Mouse (Mus musculus): Measurements from ENCODE around the gene Tspan33.
"Not testable (repeated sequence)": the region's sequence is repeated elsewhere in the genome, so short reads cannot be mapped to it uniquely, and the experiment has no call there.

The Tspan33 gene

DNA sequence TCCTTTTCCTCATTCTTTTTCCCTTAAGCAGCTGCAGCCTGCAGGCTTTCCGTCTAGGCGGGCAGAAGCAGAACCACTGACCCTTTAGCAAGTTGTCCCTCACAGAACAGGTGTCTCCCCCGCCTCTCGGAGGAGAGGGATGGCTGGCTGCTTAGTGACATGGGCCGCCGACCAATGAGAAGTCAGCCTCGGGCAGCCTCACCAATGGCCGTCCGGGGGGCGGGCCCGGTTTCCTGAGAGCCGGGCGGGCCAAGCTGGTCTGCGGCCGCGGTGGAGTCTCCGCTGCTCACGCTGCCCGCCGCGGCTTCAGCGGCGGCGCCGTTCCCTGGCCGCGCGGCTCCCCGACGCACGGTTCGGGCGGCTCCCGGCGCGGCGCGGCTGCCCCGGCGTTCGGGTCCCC lies at the start of gene Tspan33:
Gene Tspan33, plus strand, starts transcription at position 270 of the 400 bp plus-strand sequence.
- DNase-seq (ENCODE audit: low read depth, low spot score), result peak; percentile 80

- peak; percentile 72 for DNase-seq (ENCODE audit: low read depth, low spot score)
Observed at GRCm38 (mm10) chr6:29649494-29650169, 44.4 kb upstream of the Tspan33 start.

DNA sequence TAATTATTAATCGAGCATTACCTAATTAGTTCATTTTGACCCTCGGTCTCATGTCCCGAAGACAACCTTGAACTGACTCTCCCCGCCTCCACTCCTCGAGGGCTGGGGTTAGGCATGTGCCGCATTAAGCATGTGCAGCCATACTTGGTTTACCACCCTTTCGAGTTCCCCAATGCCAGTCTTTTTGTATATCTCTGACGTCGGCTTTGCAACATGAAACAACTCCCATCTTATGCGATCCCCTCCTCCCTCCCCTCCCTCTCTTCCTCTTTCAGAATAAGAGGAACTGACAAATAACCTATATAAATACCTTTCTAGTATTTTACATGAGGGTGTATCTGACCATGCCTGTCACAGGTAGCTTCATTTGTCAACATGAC lies 43.9 kb upstream of the Tspan33 start:
- no peak for DNase-seq (ENCODE audit: low read depth, low spot score)

GRCm38 (mm10) chr6:29653271-29653670 lies 40.8 kb upstream of the Tspan33 start:
- DNase-seq (ENCODE audit: low read depth, low spot score), result no peak

DNA sequence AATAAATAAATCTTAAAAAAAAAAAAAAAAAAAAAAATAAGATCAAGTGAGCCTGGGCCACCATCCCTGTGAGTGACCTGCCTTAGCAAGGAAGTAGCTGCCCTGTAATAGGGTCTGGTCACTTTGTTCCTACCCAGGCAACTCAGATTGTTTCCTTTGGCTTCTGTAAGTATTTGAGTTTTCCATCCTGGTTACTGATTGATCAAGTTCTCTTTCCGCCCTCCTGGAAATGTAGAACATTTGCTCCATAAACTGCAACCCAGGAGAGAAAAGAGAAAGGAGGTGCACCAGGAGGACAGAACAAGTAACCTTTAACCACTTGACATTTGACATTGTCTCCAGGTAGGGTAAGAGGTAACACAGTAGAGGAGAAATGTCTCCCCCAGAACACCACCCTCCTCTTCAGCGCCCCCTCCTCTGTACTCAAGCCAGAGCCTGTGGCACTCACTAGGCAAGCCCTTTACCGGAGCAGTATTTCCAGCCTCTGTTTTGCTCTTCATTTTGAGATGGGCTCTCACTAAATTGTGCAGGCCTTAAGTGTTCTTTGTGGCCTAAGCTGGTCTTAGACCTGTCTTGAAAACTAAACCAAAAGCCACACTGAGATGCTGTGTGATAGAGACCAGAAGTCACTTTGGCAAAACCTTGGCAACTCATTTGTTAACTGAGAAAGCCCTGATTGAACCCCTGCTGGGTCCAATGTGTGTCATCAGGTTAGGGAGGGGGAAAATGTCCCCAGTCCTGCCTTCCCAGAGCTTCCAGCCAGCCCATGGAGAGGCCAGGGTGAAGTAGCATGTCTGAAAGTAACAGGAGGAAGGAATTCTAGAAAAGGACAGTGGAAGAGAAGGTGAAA lies 35.2 kb upstream of the Tspan33 start:
- no peak for DNase-seq (ENCODE audit: low read depth, low spot score)

- no peak for DNase-seq (ENCODE audit: low read depth, low spot score)
Observed at GRCm38 (mm10) chr6:29659964-29660363, 34.1 kb upstream of the Tspan33 start.

- no peak for DNase-seq (ENCODE audit: low read depth, low spot score)
Observed at GRCm38 (mm10) chr6:29660662-29661307, 33.2 kb upstream of the Tspan33 start.

GRCm38 (mm10) chr6:29667266-29667665 lies 26.8 kb upstream of the Tspan33 start:
- DNase-seq (ENCODE audit: low read depth, low spot score), result no peak

GRCm38 (mm10) chr6:29671741-29672140 lies 22.3 kb upstream of the Tspan33 start:
- DNase-seq (ENCODE audit: low read depth, low spot score), result no peak

DNA sequence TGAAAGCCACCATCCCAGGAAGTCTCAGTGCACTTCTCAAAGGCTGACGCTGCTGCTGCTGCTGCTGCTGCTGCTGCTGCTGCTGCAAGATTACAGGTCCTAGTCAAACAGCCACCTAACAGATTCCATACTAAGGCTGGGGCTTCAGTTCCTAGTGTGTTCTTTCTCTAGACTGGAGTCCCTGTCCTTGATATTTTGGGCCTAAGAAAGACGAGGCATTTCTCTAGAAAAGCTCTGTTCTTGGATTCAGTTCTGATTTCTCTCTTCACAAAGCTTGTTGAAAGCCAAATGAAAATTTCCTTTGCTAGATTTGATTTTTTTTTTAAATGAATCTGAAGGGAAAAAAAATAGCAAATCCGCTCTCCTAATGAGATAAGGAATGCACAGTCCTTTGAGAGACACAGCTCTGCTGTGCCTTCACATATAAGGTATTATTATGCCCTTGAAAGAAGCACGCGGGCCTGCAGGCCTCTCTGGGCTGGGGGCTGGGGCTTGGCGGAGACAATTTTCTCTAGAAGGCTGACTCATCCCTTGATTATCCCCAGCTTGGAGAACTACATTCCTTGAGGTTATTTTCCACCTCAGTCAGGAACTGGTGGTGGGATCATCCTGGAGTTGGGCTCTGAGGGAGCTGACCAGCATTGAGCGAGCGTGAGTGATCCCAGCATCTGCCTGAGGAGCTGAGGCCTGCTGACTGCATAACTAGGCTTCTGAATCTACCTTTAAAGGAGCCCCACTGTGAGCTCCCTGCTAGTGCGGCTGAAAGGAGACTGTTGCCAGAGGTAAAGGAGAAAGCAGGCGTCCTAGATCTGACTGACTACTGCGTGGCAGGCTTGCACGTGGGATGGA lies 21.2 kb upstream of the Tspan33 start:
- DNase-seq (ENCODE audit: low read depth, low spot score), result no peak

- no peak for DNase-seq (ENCODE audit: low read depth, low spot score)
Observed at GRCm38 (mm10) chr6:29673739-29674138, 20.3 kb upstream of the Tspan33 start.

DNA sequence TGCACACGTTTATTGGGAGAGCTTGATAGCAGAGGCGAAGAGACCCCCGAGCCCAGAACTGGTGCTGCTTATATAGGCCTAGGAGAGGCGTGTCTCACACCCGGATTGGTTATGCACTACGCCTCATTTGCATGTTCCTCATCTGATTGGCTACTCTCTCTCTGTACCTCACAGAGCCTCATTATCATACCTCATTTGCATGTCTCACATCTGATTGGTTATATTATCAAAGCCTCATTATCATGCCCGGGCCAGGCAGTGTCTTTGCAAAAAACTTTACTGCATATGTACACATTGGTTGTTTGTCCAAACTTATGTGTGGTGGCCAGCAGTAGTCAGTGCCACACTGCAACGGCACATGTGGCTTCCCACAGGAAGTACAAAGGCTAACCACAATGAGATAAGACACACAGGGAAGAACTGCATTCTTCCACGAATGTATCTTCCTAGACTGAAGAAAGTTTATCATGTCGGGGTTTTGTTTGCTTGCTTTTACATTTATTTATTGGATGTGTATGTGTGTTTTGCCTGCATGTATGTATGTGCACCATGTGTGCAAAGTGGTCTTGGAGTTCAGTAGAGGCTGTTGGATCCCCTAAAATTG lies 14.0 kb upstream of the Tspan33 start:
- DNase-seq (ENCODE audit: low read depth, low spot score), result not testable (repeated sequence)

DNA sequence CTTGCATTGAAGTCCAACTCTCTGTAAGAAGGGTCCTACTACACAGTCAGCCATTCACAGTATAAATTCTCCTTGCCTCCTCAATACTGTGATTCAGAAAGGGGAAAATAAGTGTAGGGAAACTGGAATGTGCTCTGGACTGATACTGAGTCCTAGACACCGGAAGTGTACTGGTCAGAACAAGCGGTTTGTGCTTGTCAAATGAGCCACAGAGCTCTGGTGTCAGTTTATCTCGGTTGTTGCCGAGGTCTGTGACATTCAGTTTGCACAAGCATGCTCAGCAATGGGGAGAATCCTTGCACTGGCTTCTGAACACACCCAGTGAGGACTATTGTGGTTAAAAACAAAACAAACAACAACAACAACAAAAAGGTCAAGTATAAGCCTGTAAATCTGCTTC lies 12.2 kb upstream of the Tspan33 start:
- no peak for DNase-seq (ENCODE audit: low read depth, low spot score)

DNA sequence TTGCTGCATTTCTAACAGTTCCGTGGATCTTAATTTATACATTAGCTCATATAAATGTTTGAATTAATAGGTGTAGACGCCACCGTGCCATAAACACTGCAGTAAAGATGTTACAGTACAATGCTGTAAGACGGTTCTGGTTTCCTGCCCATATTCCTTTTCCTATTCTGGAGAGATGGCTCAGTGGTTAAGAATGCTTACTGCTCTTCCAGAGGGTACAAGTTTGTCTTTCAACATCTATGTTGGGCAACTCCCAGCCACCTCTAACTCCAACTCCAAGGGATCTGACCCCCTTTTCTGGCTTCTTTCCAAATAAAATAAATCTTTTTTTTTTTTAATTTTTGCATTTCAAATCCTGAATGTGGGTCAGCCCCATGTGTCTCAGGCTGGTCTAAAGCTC lies 9.3 kb upstream of the Tspan33 start:
- DNase-seq (ENCODE audit: low read depth, low spot score), result no peak

GRCm38 (mm10) chr6:29685952-29686351 lies 8.1 kb upstream of the Tspan33 start:
- no peak for DNase-seq (ENCODE audit: low read depth, low spot score)

DNA sequence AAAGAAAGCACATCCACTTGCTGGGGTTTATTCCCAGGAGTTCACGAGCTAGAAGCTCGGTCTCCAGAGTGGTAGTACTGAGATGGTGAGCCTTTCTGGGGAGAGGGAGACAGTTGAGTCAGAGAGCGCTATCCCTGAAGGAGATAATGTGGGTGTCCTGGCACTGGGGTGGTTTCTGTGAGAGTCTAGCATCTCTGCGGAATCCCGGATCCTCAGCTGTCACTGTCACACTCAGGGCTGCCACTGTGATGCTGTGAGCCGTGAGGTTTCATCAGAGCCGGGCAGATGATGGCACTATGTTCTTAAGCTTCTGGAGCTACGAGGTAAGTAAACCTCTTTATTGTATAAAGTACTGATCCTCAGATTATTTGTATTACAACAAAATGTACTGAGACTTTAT lies 4.6 kb upstream of the Tspan33 start:
- no peak for DNase-seq (ENCODE audit: low read depth, low spot score)

DNA sequence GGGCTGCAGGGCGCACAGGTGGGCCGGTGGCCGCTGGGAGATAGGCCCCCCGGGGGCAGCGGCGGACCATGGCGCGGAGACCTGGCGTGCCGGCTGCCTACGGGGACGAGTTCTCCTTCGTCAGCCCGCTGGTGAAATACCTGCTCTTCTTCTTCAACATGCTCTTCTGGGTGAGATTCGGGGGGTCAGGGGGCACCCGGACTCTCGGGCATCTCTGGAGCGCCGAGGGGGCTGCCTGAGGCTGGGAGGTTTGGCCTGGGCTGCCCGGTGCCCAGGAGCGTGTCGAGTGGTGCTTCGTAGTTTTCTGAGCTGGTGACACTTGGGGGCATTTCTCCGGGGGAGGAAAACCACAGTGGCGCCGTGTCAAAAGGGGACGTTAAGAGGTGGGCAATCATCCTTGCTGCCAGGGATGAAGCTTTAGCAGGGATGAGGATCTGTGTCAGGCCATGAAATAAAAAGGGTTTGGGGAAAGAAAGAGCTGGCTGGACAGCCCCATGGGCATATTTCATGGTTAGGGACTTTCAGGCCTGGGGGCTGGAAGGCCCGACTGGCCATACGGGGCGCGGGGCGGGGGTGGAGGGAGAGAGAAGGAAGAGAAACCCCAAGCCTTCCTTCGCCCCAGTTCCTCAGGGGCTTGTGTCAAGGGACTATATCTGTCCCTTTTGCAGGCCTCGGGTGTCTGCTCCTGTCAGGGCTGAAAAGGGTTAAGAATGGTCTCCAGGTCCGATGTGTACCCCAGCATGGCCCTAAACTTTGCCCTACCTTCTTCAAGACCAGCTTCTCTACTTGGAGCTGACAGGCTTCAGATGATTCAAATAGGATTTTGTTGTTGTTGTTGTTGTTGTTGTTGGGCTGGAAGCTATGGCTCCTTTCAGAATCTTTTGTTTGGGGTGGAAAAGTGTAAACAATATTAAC lies 610 bp downstream of the Tspan33 start:
- no peak for DNase-seq (ENCODE audit: low read depth, low spot score)

- no peak for DNase-seq (ENCODE audit: low read depth, low spot score)
Observed at GRCm38 (mm10) chr6:29695290-29695674, 1.3 kb downstream of the Tspan33 start.

DNA sequence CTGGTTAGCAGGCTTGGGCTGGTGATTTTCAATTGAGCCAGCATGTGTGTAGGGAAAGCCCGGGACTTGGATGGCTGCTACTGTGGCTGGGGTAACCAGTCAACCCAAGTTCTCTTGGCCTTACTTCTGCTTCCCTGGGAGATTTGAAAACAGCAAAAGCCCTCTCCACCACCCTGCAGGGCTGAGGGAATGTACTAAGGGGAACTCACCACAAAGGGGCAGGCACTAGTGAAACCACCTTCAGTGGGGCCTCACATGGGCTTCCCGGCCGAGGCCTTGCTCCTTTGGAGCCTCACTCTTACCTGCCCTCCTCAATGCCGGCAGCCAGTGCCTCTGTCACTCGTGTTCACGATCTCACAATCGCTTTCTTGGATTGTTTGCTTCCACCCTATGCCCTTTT lies 2.0 kb downstream of the Tspan33 start:
- no peak for DNase-seq (ENCODE audit: low read depth, low spot score)

GRCm38 (mm10) chr6:29697139-29697538 lies 3.1 kb downstream of the Tspan33 start:
- DNase-seq (ENCODE audit: low read depth, low spot score), result no peak
